Mouse (Mus musculus): ENCODE results near the gene Adamts17. TPM values are rescaled to one million over a fixed set of nuclear protein-coding genes. Genes with fewer than 3 reads are reported as not detected.

The Adamts17 gene
- total and polyA plus RNA-seq, 3 experiments, result 0.33 to 0.42 TPM; not detected in 1

GRCm38 (mm10) chr7:66935041-66935440 lies 95.5 kb downstream of the Adamts17 start:
- no peaks in the 10 kb centered on the region for H3K9me3 ChIP-seq (replicated peaks; ENCODE audit: insufficient read depth, low read length)
- no peak overlapping the region for H3K27ac ChIP-seq (ENCODE audit: control insufficient read depth, low read depth, low read length)
- no peaks in the 10 kb centered on the region for H3K79me2 ChIP-seq (ENCODE audit: control insufficient read depth, insufficient read depth, low read length, poor library complexity)
- TF ChIP-seq RCOR1 (IDR thresholded peaks at IDR 0.05; ENCODE audit: low read depth, low read length), result no peak
- no peak for TF ChIP-seq TCF12 (IDR thresholded peaks at IDR 0.05; ENCODE audit: low read depth, low read length)
- TF ChIP-seq POLR2AphosphoS2 (IDR thresholded peaks at IDR 0.05; ENCODE audit: low read length), result no peak
- TF ChIP-seq POLR2A (IDR thresholded peaks at IDR 0.05; ENCODE audit: control insufficient read depth in 1 of 2, insufficient read depth in 1 of 2, low read depth in 1 of 2, low read length in 2 of 2, poor library complexity in 1 of 2), result no peak
- TF ChIP-seq USF1 (IDR thresholded peaks at IDR 0.05; ENCODE audit: low read depth, low read length), result no peak
- TF ChIP-seq USF2 (IDR thresholded peaks at IDR 0.05; ENCODE audit: borderline replicate concordance in 1 of 2, insufficient read depth in 1 of 2, low read depth in 1 of 2, low read length in 2 of 2), result no peak
- TF ChIP-seq MYC (IDR thresholded peaks at IDR 0.05; ENCODE audit: low read depth, low read length), result no peak
- no peak for TF ChIP-seq SMC3 (IDR thresholded peaks at IDR 0.05; ENCODE audit: low read depth, low read length)
- no peak for TF ChIP-seq CHD2 (IDR thresholded peaks at IDR 0.05; ENCODE audit: low read length)
- no peak for TF ChIP-seq ZMIZ1 (IDR thresholded peaks at IDR 0.05; ENCODE audit: low read depth, low read length)
- TF ChIP-seq NRF1 (IDR thresholded peaks at IDR 0.05; ENCODE audit: insufficient read depth, low read depth, low read length, poor library complexity, severe bottlenecking), result no peak
- no peak for TF ChIP-seq MXI1 (IDR thresholded peaks at IDR 0.05; ENCODE audit: low read depth, low read length)
- TF ChIP-seq UBTF (IDR thresholded peaks at IDR 0.05; ENCODE audit: borderline replicate concordance, insufficient read depth, low read depth, low read length), result no peak
- no peak for TF ChIP-seq TBP (IDR thresholded peaks at IDR 0.05; ENCODE audit: low read depth, low read length)
- no peaks in the 10 kb centered on the region for H3K27me3 ChIP-seq (ENCODE audit: control insufficient read depth in 1 of 2, insufficient read depth in 2 of 2, low read length in 2 of 2)
- H3K9ac ChIP-seq (ENCODE audit: control insufficient read depth, low read depth, low read length, poor library complexity, severe bottlenecking), result no peak overlapping the region
- no peak overlapping the region for H3K4me3 ChIP-seq (ENCODE audit: control insufficient read depth in 1 of 2, insufficient read depth in 1 of 2, low read depth in 2 of 2, low read length in 2 of 2)
- DNase-seq (ENCODE audit: low read depth, low spot score), result no peak
- H3K36me3 ChIP-seq (ENCODE audit: control insufficient read depth in 1 of 2, insufficient read depth in 2 of 2, low read length in 2 of 2), result no peaks in the 10 kb centered on the region
- H3K4me1 ChIP-seq (ENCODE audit: control insufficient read depth in 1 of 2, insufficient read depth in 2 of 2, low read length in 2 of 2), result no peaks in the 10 kb centered on the region

- H3K4me3 ChIP-seq (ENCODE audit: control insufficient read depth in 1 of 2, insufficient read depth in 1 of 2, low read depth in 2 of 2, low read length in 2 of 2), result no peak overlapping the region
These were observed 96.7 kb downstream of the Adamts17 start for GRCm38 (mm10) chr7:66936042-66936755.

More at GRCm38 (mm10) chr7:66936042-66936755, 96.7 kb downstream of the Adamts17 start:
- no peak overlapping the region for H3K27ac ChIP-seq (ENCODE audit: control insufficient read depth, low read depth, low read length)
- no peaks in the 10 kb centered on the region for H3K4me1 ChIP-seq (ENCODE audit: control insufficient read depth in 1 of 2, insufficient read depth in 2 of 2, low read length in 2 of 2)
- no peaks in the 10 kb centered on the region for H3K27me3 ChIP-seq (ENCODE audit: control insufficient read depth in 1 of 2, insufficient read depth in 2 of 2, low read length in 2 of 2)
- DNase-seq (ENCODE audit: low read depth, low spot score), result no peak
- no peak overlapping the region for H3K9ac ChIP-seq (ENCODE audit: control insufficient read depth, low read depth, low read length, poor library complexity, severe bottlenecking)
- H3K9me3 ChIP-seq (replicated peaks; ENCODE audit: insufficient read depth, low read length), result no peaks in the 10 kb centered on the region
- H3K79me2 ChIP-seq (ENCODE audit: control insufficient read depth, insufficient read depth, low read length, poor library complexity), result no peaks in the 10 kb centered on the region
- H3K36me3 ChIP-seq (ENCODE audit: control insufficient read depth in 1 of 2, insufficient read depth in 2 of 2, low read length in 2 of 2), result no peaks in the 10 kb centered on the region
- TF ChIP-seq SMC3 (IDR thresholded peaks at IDR 0.05; ENCODE audit: low read depth, low read length) (no peak), MAZ (IDR thresholded peaks at IDR 0.05; ENCODE audit: low read depth, low read length) (no peak), GABPA (IDR thresholded peaks at IDR 0.05; ENCODE audit: low read depth, low read length) (no peak), POLR2AphosphoS5 (IDR thresholded peaks at IDR 0.05; ENCODE audit: borderline replicate concordance, low read depth, low read length) (no peak), BHLHE40 (IDR thresholded peaks at IDR 0.05; ENCODE audit: borderline replicate concordance, low read depth, low read length) (no peak), KAT2A (conservative IDR thresholded peaks at IDR 0.05; ENCODE audit: low read depth, low read length) (no peak), USF2 (IDR thresholded peaks at IDR 0.05; ENCODE audit: borderline replicate concordance in 1 of 2, insufficient read depth in 1 of 2, low read depth in 1 of 2, low read length in 2 of 2) (no peak), ZNF384 (IDR thresholded peaks at IDR 0.05; ENCODE audit: low read depth, low read length) (no peak), MEF2A (IDR thresholded peaks at IDR 0.05; ENCODE audit: extremely low read depth, insufficient replicate concordance, low read depth, low read length, poor library complexity, severe bottlenecking) (no peak), MYB (IDR thresholded peaks at IDR 0.05; ENCODE audit: low read depth, low read length) (no peak), HCFC1 (IDR thresholded peaks at IDR 0.05; ENCODE audit: low read depth, low read length) (no peak), CTCF (IDR thresholded peaks at IDR 0.05 in 2 of 3, conservative IDR thresholded peaks at IDR 0.05 in 1 of 3; ENCODE audit: control insufficient read depth in 1 of 3, insufficient read depth in 1 of 3, low read depth in 2 of 3, low read length in 3 of 3, poor library complexity in 1 of 3, severe bottlenecking in 1 of 3) (no peak), NELFE (IDR thresholded peaks at IDR 0.05; ENCODE audit: low read depth, low read length) (no peak)

Data from MEL (cell line).